Mouse (Mus musculus) embryonic fibroblast, embryonic 13.5 days (primary cell): Measurements from ENCODE around the gene Syne2.

Experiments
- CTCF ChIP-seq: IDR thresholded peaks from 2 replicates; pipeline ENCODE4 v1.5.1; 2011; ENCODE audit warnings: mild to moderate bottlenecking, control low read depth, low read length, moderate library complexity, borderline replicate concordance; ENCODE audit not compliant: insufficient read depth
- POLR2A ChIP-seq: IDR thresholded peaks from 2 replicates; pipeline ENCODE4 v1.6.1; 2011; ENCODE audit warnings: low read depth, mild to moderate bottlenecking, control low read depth, low read length, moderate library complexity

DNA sequence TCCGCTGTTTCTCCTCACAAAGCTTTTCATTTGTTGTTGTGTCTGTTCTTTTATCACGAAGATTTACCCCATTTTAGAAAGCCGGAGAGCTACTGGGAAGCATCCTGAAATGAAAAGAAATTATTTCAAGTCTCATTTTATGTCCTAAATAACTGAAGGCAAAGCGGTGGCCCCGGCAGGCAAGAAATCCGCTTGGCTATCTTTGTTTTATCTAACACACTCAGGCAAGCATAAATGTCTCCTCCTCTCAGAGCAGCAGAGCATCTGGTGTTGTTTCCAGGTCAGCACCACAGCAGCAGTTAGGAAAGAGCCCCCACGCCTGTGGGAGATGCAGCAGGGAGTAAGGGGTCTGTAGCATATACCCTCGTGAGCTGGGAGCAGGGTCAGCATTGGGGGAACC is 230.7 kb downstream of the Syne2 start:
- no peak for TF ChIP-seq POLR2A
- TF ChIP-seq CTCF, result no peak
